Mouse (Mus musculus): ENCODE results near the gene Ppp2r5c. TPM values are rescaled to one million over a fixed set of nuclear protein-coding genes. Genes with fewer than 3 reads are reported as not detected.

The Ppp2r5c gene
- total and polyA plus RNA-seq, 3 experiments = 72.0 to 100.0 (median 93.9) TPM

DNA sequence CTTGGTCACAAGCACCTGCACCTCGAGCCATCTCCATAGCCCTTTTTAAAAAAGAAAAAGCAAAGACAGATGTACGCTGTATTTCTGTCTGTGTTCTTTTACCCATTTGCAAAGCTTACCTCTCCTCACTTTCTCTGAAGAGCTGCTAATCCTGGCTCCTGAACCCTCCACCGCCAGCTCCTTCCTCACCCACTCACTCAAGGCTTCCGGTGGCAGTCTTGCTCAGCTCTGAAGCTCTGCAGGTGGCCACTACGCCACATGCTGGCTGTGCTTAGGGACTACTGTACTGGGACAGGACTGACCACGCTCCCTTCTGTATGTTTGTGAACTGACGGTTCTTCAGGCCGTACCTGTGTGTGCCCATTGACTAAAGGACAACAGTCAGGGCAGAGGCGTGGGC, 119.4 kb downstream of the Ppp2r5c start:
- Histone ChIP-seq H3K4me3 (ENCODE audit: control insufficient read depth in 1 of 2, insufficient read depth in 1 of 2, low read depth in 2 of 2, low read length in 2 of 2) (no peak overlapping the region), H3K9ac (ENCODE audit: control insufficient read depth, low read depth, low read length, poor library complexity, severe bottlenecking) (no peak overlapping the region), H3K36me3 (ENCODE audit: control insufficient read depth in 1 of 2, insufficient read depth in 2 of 2, low read length in 2 of 2) (peaks cover 0 to 7% of the 10 kb centered on the region in 2 experiments; a peak in 2 of 4 replicates), H3K27me3 (ENCODE audit: control insufficient read depth in 1 of 2, insufficient read depth in 2 of 2, low read length in 2 of 2) (no peaks in the 10 kb centered on the region), H3K9me3 (replicated peaks; ENCODE audit: insufficient read depth, low read length) (no peaks in the 10 kb centered on the region), H3K4me1 (ENCODE audit: control insufficient read depth in 1 of 2, insufficient read depth in 2 of 2, low read length in 2 of 2) (no peaks in the 10 kb centered on the region), H3K79me2 (ENCODE audit: control insufficient read depth, insufficient read depth, low read length, poor library complexity) (no peaks in the 10 kb centered on the region), H3K27ac (ENCODE audit: control insufficient read depth, low read depth, low read length) (no peak overlapping the region)
- no peak for TF ChIP-seq MXI1 (IDR thresholded peaks at IDR 0.05; ENCODE audit: low read depth, low read length)
- TF ChIP-seq GABPA (IDR thresholded peaks at IDR 0.05; ENCODE audit: low read depth, low read length) = no peak
- no peak for TF ChIP-seq ZMIZ1 (IDR thresholded peaks at IDR 0.05; ENCODE audit: low read depth, low read length)
- no peak for TF ChIP-seq BHLHE40 (IDR thresholded peaks at IDR 0.05; ENCODE audit: borderline replicate concordance, low read depth, low read length)
- TF ChIP-seq MAZ (IDR thresholded peaks at IDR 0.05; ENCODE audit: low read depth, low read length) = no peak
- no peak for TF ChIP-seq SIN3A (IDR thresholded peaks at IDR 0.05; ENCODE audit: low read length)
- TF ChIP-seq GATA1 (IDR thresholded peaks at IDR 0.05; ENCODE audit: low read depth, low read length) = no peak
- no peak for TF ChIP-seq CHD2 (IDR thresholded peaks at IDR 0.05; ENCODE audit: low read length)
- TF ChIP-seq MAFK (IDR thresholded peaks at IDR 0.05; ENCODE audit: borderline replicate concordance, low read depth, low read length) = no peak
- no peak for TF ChIP-seq CHD1 (IDR thresholded peaks at IDR 0.05; ENCODE audit: low read depth, low read length)
- TF ChIP-seq HCFC1 (IDR thresholded peaks at IDR 0.05; ENCODE audit: low read depth, low read length) = no peak
- DNase-seq (ENCODE audit: low read depth, low spot score) = no peak

DNA sequence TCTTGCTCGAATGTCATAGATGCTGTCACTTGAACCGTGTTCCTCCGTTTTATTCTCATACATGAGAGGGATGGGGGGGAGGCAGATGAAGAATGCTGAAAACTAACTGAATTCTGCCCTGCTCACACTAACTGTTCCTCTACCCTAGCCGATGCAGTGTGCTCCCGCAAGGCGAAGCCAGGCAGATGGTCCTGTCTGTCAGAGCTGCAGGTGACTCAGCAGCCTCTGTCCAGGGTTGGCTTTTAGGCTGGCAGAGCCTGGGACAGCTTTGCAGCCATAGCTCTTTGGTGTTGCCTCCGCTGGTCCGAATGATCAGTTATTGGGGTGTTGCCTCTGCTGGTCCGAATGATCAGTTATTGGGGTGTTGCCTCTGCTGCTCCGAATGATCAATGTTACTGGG, 124.1 kb downstream of the Ppp2r5c start:
- TF ChIP-seq SIN3A (IDR thresholded peaks at IDR 0.05; ENCODE audit: low read length) = no peak
- no peak for TF ChIP-seq NRF1 (IDR thresholded peaks at IDR 0.05; ENCODE audit: insufficient read depth, low read depth, low read length, poor library complexity, severe bottlenecking)
- TF ChIP-seq EP300 (IDR thresholded peaks at IDR 0.05; ENCODE audit: low read depth in 1 of 2, low read length in 2 of 2) = no peak
- TF ChIP-seq USF2 (IDR thresholded peaks at IDR 0.05; ENCODE audit: borderline replicate concordance in 1 of 2, insufficient read depth in 1 of 2, low read depth in 1 of 2, low read length in 2 of 2) = no peak
- TF ChIP-seq KAT2A (conservative IDR thresholded peaks at IDR 0.05; ENCODE audit: low read depth, low read length) = no peak
- TF ChIP-seq ELF1 (IDR thresholded peaks at IDR 0.05; ENCODE audit: low read depth, low read length) = no peak
- no peak for TF ChIP-seq ZKSCAN1 (IDR thresholded peaks at IDR 0.05; ENCODE audit: low read depth, low read length)
- TF ChIP-seq JUND (IDR thresholded peaks at IDR 0.05; ENCODE audit: low read depth, low read length) = no peak
- TF ChIP-seq BHLHE40 (IDR thresholded peaks at IDR 0.05; ENCODE audit: borderline replicate concordance, low read depth, low read length) = no peak
- no peak for TF ChIP-seq HCFC1 (IDR thresholded peaks at IDR 0.05; ENCODE audit: low read depth, low read length)
- no peak for TF ChIP-seq GATA1 (IDR thresholded peaks at IDR 0.05; ENCODE audit: low read depth, low read length)
- no peak for TF ChIP-seq POLR2AphosphoS5 (IDR thresholded peaks at IDR 0.05; ENCODE audit: borderline replicate concordance, low read depth, low read length)
- TF ChIP-seq CHD1 (IDR thresholded peaks at IDR 0.05; ENCODE audit: low read depth, low read length) = no peak
- no peak for TF ChIP-seq ZC3H11A (IDR thresholded peaks at IDR 0.05; ENCODE audit: low read depth, low read length)
- Histone ChIP-seq H3K9ac (ENCODE audit: control insufficient read depth, low read depth, low read length, poor library complexity, severe bottlenecking) (no peak overlapping the region), H3K27me3 (ENCODE audit: control insufficient read depth in 1 of 2, insufficient read depth in 2 of 2, low read length in 2 of 2) (no peaks in the 10 kb centered on the region), H3K36me3 (ENCODE audit: control insufficient read depth in 1 of 2, insufficient read depth in 2 of 2, low read length in 2 of 2) (0 out of 4 replicates have a peak, but pooled peaks cover 0 to 2% of the 10 kb centered on the region in 2 experiments), H3K4me3 (ENCODE audit: control insufficient read depth in 1 of 2, insufficient read depth in 1 of 2, low read depth in 2 of 2, low read length in 2 of 2) (no peak overlapping the region), H3K27ac (ENCODE audit: control insufficient read depth, low read depth, low read length) (no peak overlapping the region), H3K9me3 (replicated peaks; ENCODE audit: insufficient read depth, low read length) (no peaks in the 10 kb centered on the region), H3K79me2 (ENCODE audit: control insufficient read depth, insufficient read depth, low read length, poor library complexity) (no peaks in the 10 kb centered on the region), H3K4me1 (ENCODE audit: control insufficient read depth in 1 of 2, insufficient read depth in 2 of 2, low read length in 2 of 2) (no peaks in the 10 kb centered on the region)
- DNase-seq (ENCODE audit: low read depth, low spot score) = no peak

All from MEL (cell line).